Mouse (Mus musculus): ENCODE data around the gene Gm21961. TPM values are rescaled to one million over a fixed set of nuclear protein-coding genes. Genes with fewer than 3 reads are reported as not detected.

Gene Gm21961
- polyA plus RNA-seq (2021; fragmentation: Nextera tagmentation): not detected in 2 replicates
- long read RNA-seq, experiment 1: 0 reads
- long read RNA-seq, experiment 2: 0 reads

DNA sequence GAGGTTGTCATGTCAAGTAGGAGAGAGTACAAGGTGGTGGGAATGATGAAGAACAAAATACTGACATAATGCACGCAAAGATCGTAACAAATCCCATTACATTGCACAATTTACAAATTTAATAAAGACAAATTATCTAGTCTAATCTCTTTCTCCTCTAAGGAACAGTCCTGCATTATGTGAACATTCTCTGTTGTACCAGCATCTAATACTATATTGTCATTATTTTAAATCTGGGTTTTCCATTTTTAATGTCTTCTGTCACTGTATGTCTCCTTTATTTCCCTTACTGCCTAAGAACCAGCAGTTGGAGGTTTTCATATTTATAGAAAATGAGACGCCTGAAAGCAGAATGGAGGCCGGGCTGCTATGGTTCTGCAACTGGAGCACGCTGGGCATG lies at the start of gene Gm21961:
Gm21961 (minus strand) TSS at position 101 of the 400 bp plus-strand sequence.

Other genes with a start within 250 kb of the Gm21961 start
- not detected in 2 replicates for gene Gm21798, start 197.2 kb downstream of the Gm21961 start, polyA plus RNA-seq (2021; fragmentation: Nextera tagmentation)

Data from layer of hippocampus, adult 6 months (tissue).